In genomic region chr12:73408165-73408564, GRCm38 (mm10) we compare ENCODE assay signal across 24 mouse cellular contexts.
"Had no signal": no experiment of that assay in that cellular context is flagged by ENCODE, and none has a peak within 500 bp of the region (broad histone marks: within the 10 kb centered on the region; RNA-seq: fewer than 3 reads in every experiment).

No protein-coding gene starts in this region.

- H3K9ac ChIP-seq: kidney, embryonic 15.5 days; limb, embryonic 13.5 days; liver, embryonic 12.5 days; liver, embryonic 15.5 days; lung, embryonic 15.5 days; midbrain, embryonic 13.5 days; neural tube, embryonic 13.5 days; stomach, embryonic 15.5 days had no signal

- H3K4me2 ChIP-seq: kidney, embryonic 15.5 days; limb, embryonic 13.5 days; liver, embryonic 12.5 days; liver, embryonic 15.5 days; lung, embryonic 15.5 days; midbrain, embryonic 13.5 days; neural tube, embryonic 13.5 days; stomach, embryonic 15.5 days had no signal

- H3K4me1 ChIP-seq: liver, embryonic 12.5 days; liver, embryonic 15.5 days; lung, embryonic 15.5 days had no signal

- DNase-seq: layer of hippocampus, adult 9-11 months; liver; lung, adult 18-20 months; lung, postnatal 10 days; lung, postnatal 36 days; retina, postnatal 1 day; right cerebral cortex, postnatal 25 days; spleen, adult 18-20 months; thymus, adult 2 months; thymus, postnatal 4 days had no signal

- H3K27ac ChIP-seq: kidney, embryonic 15.5 days; layer of hippocampus, adult 2 months; limb, embryonic 13.5 days; liver, embryonic 12.5 days; liver, embryonic 15.5 days; lung, embryonic 15.5 days; midbrain, embryonic 10.5 days; midbrain, embryonic 13.5 days; neural tube, embryonic 13.5 days; stomach, embryonic 15.5 days had no signal

- H3K4me3 ChIP-seq: kidney, embryonic 15.5 days; layer of hippocampus, adult 2 months; limb, embryonic 10.5 days; limb, embryonic 13.5 days; liver, embryonic 12.5 days; liver, embryonic 15.5 days; lung, embryonic 15.5 days; megakaryocyte, embryonic 14.5 days; midbrain, embryonic 10.5 days; midbrain, embryonic 13.5 days; myocyte; neural tube, embryonic 13.5 days; stomach, embryonic 15.5 days had no signal

- H3K36me3 ChIP-seq: kidney, embryonic 15.5 days; limb, embryonic 10.5 days; limb, embryonic 13.5 days; liver, embryonic 12.5 days; liver, embryonic 15.5 days; lung, embryonic 15.5 days; midbrain, embryonic 10.5 days; midbrain, embryonic 13.5 days; neural tube, embryonic 13.5 days; stomach, embryonic 15.5 days had no signal

- H3K27me3 ChIP-seq: kidney, embryonic 15.5 days; liver, embryonic 12.5 days; liver, embryonic 15.5 days; lung, embryonic 15.5 days; midbrain, embryonic 13.5 days; neural tube, embryonic 13.5 days; stomach, embryonic 15.5 days had no signal

- H3K9me3 ChIP-seq: kidney, embryonic 15.5 days; limb, embryonic 10.5 days; limb, embryonic 13.5 days; liver, embryonic 12.5 days; liver, embryonic 15.5 days; lung, embryonic 15.5 days; megakaryocyte, embryonic 14.5 days; midbrain, embryonic 10.5 days; midbrain, embryonic 13.5 days; neural tube, embryonic 13.5 days; stomach, embryonic 15.5 days had no signal

- ATAC-seq: liver, embryonic 12.5 days; midbrain, embryonic 13.5 days; midbrain, embryonic 16.5 days had no signal
